Mouse (Mus musculus): ENCODE data around the gene Pld2. TPM values are rescaled to one million over a fixed set of nuclear protein-coding genes. Genes with fewer than 3 reads are reported as not detected.

Pld2 gene
- polyA plus RNA-seq, 1 experiment from 2014 or later = 10.8 TPM

GRCm38 (mm10) chr11:70606717-70607116 lies 66.9 kb downstream of the Pld2 start:
- no peak for ATAC-seq
- WGBS = 74% methylated on average over 12 of the region's 12 CpGs
- H3K36me3 ChIP-seq (ENCODE audit: insufficient read depth, low read length) = peaks cover 39% of the 10 kb centered on the region; the same call in 1 of the 2 replicates

GRCm38 (mm10) chr11:70607611-70608010 lies 67.7 kb downstream of the Pld2 start:
- peaks cover 34% of the 10 kb centered on the region; the same call in 1 of the 2 replicates for H3K36me3 ChIP-seq (ENCODE audit: insufficient read depth, low read length)
- no peak overlapping the region for H3K9ac ChIP-seq (replicated peaks; ENCODE audit: low read depth)
- no peaks in the 10 kb centered on the region for H3K27me3 ChIP-seq (replicated peaks; ENCODE audit: insufficient read depth, low read length)
- WGBS = 82% methylated on average over 9 of the region's 9 CpGs
- H3K4me3 ChIP-seq (ENCODE audit: low read depth, low read length) = no peak overlapping the region
- H3K9me3 ChIP-seq (ENCODE audit: low read length) = no peaks in the 10 kb centered on the region
- DNase-seq (ENCODE audit: low spot score) = no peak
- ATAC-seq = no peak
- TF ChIP-seq EP300 (IDR thresholded peaks at IDR 0.05) = no peak
- no peak for TF ChIP-seq CTCF (IDR thresholded peaks at IDR 0.05)
- H3K4me1 ChIP-seq (ENCODE audit: insufficient read depth, low read depth, low read length) = no peaks in the 10 kb centered on the region
- no peak overlapping the region for H3K27ac ChIP-seq (ENCODE audit: low read length)
- H3K4me2 ChIP-seq (replicated peaks; ENCODE audit: low read depth, low read length) = no peak overlapping the region

More at GRCm38 (mm10) chr11:70606717-70607116, 66.9 kb downstream of the Pld2 start:
- H3K4me3 ChIP-seq (ENCODE audit: low read depth, low read length) = no peak overlapping the region
- H3K4me2 ChIP-seq (replicated peaks; ENCODE audit: low read depth, low read length) = no peak overlapping the region
- H3K27me3 ChIP-seq (replicated peaks; ENCODE audit: insufficient read depth, low read length) = no peaks in the 10 kb centered on the region
- DNase-seq (ENCODE audit: low spot score) = no peak
- no peak overlapping the region for H3K27ac ChIP-seq (ENCODE audit: low read length)
- H3K9ac ChIP-seq (replicated peaks; ENCODE audit: low read depth) = no peak overlapping the region
- no peaks in the 10 kb centered on the region for H3K4me1 ChIP-seq (ENCODE audit: insufficient read depth, low read depth, low read length)
- TF ChIP-seq EP300 (IDR thresholded peaks at IDR 0.05) (no peak), CTCF (IDR thresholded peaks at IDR 0.05) (no peak)
- H3K9me3 ChIP-seq (ENCODE audit: low read length) = no peaks in the 10 kb centered on the region

Other genes starting within 250 kb of the Pld2 start
- 0.08 and 0.11 TPM in 2 replicates for gene Alox12e, start 217.4 kb upstream of the Pld2 start, polyA plus RNA-seq (2015; fragmentation: Nextera tagmentation; extraction: Ambion mirVana)
- 0.26 and 0.57 TPM in 2 replicates for gene Alox15, start 188.0 kb upstream of the Pld2 start, polyA plus RNA-seq (2015; fragmentation: Nextera tagmentation; extraction: Ambion mirVana)
- 9.1 and 9.6 TPM in 2 replicates for gene Pelp1, start 130.0 kb upstream of the Pld2 start, polyA plus RNA-seq (2015; fragmentation: Nextera tagmentation; extraction: Ambion mirVana)
- gene Arrb2, start 107.4 kb upstream of the Pld2 start, polyA plus RNA-seq (2015; fragmentation: Nextera tagmentation; extraction: Ambion mirVana) = 12.7 and 13.7 TPM in 2 replicates
- 37.3 and 37.9 TPM in 2 replicates for gene Med11, start 88.1 kb upstream of the Pld2 start, polyA plus RNA-seq (2015; fragmentation: Nextera tagmentation; extraction: Ambion mirVana)
- gene Zmynd15, start 80.6 kb upstream of the Pld2 start, polyA plus RNA-seq (2015; fragmentation: Nextera tagmentation; extraction: Ambion mirVana) = 1.0 and 1.4 TPM in 2 replicates
- gene Cxcl16, start 80.1 kb upstream of the Pld2 start, polyA plus RNA-seq (2015; fragmentation: Nextera tagmentation; extraction: Ambion mirVana) = 45.1 and 52.3 TPM in 2 replicates
- gene Tm4sf5, start 34.8 kb upstream of the Pld2 start, polyA plus RNA-seq (2015; fragmentation: Nextera tagmentation; extraction: Ambion mirVana) = 2.6 and 3.8 TPM in 2 replicates
- 0.43 and 0.68 TPM in 2 replicates for gene Vmo1, start 25.4 kb upstream of the Pld2 start, polyA plus RNA-seq (2015; fragmentation: Nextera tagmentation; extraction: Ambion mirVana)
- 0.64 and 0.86 TPM in 2 replicates for gene Gltpd2, start 20.9 kb upstream of the Pld2 start, polyA plus RNA-seq (2015; fragmentation: Nextera tagmentation; extraction: Ambion mirVana)
- 451 and 505 TPM in 2 replicates for gene Psmb6, start 14.7 kb upstream of the Pld2 start, polyA plus RNA-seq (2015; fragmentation: Nextera tagmentation; extraction: Ambion mirVana)
- not detected in 2 replicates for gene Gm40193, start 7.1 kb upstream of the Pld2 start, polyA plus RNA-seq (2015; fragmentation: Nextera tagmentation; extraction: Ambion mirVana)
- gene Mink1, start 22.8 kb downstream of the Pld2 start, polyA plus RNA-seq (2015; fragmentation: Nextera tagmentation; extraction: Ambion mirVana) = 7.4 and 7.6 TPM in 2 replicates
- gene 4930544D05Rik, start 75.8 kb downstream of the Pld2 start, polyA plus RNA-seq (2015; fragmentation: Nextera tagmentation; extraction: Ambion mirVana) = not detected in 2 replicates
- not detected in 2 replicates for gene Chrne, start 79.2 kb downstream of the Pld2 start, polyA plus RNA-seq (2015; fragmentation: Nextera tagmentation; extraction: Ambion mirVana)
- gene Gp1ba, start 99.1 kb downstream of the Pld2 start, polyA plus RNA-seq (2015; fragmentation: Nextera tagmentation; extraction: Ambion mirVana) = 0.55 and 0.66 TPM in 2 replicates
- gene Rnf167, start 107.2 kb downstream of the Pld2 start, polyA plus RNA-seq (2015; fragmentation: Nextera tagmentation; extraction: Ambion mirVana) = 112 and 119 TPM in 2 replicates
- gene Slc25a11, start 107.4 kb downstream of the Pld2 start, polyA plus RNA-seq (2015; fragmentation: Nextera tagmentation; extraction: Ambion mirVana) = 118 and 121 TPM in 2 replicates
- 1,176 and 1,206 TPM in 2 replicates for gene Pfn1, start 114.6 kb downstream of the Pld2 start, polyA plus RNA-seq (2015; fragmentation: Nextera tagmentation; extraction: Ambion mirVana)
- gene Eno3, start 117.1 kb downstream of the Pld2 start, polyA plus RNA-seq (2015; fragmentation: Nextera tagmentation; extraction: Ambion mirVana) = 20.8 and 23.1 TPM in 2 replicates
- 84.6 and 95.5 TPM in 2 replicates for gene Spag7, start 129.4 kb downstream of the Pld2 start, polyA plus RNA-seq (2015; fragmentation: Nextera tagmentation; extraction: Ambion mirVana)
- gene Camta2, start 148.0 kb downstream of the Pld2 start, polyA plus RNA-seq (2015; fragmentation: Nextera tagmentation; extraction: Ambion mirVana) = 8.7 and 9.9 TPM in 2 replicates
- gene Inca1, start 160.1 kb downstream of the Pld2 start, polyA plus RNA-seq (2015; fragmentation: Nextera tagmentation; extraction: Ambion mirVana) = 2.4 and 2.6 TPM in 2 replicates
- gene Kif1c, start 160.5 kb downstream of the Pld2 start, polyA plus RNA-seq (2015; fragmentation: Nextera tagmentation; extraction: Ambion mirVana) = 4.8 and 5.3 TPM in 2 replicates
- gene Zfp3, start 224.1 kb downstream of the Pld2 start, polyA plus RNA-seq (2015; fragmentation: Nextera tagmentation; extraction: Ambion mirVana) = 3.5 and 3.6 TPM in 2 replicates